Mouse (Mus musculus): ENCODE measurements around the gene Prtn3. TPM values are rescaled to one million over a fixed set of nuclear protein-coding genes. Genes with fewer than 3 reads are reported as not detected.

Prtn3 gene
- polyA plus RNA-seq, 1 experiment from 2014 or later, result 15.1 TPM

DNA sequence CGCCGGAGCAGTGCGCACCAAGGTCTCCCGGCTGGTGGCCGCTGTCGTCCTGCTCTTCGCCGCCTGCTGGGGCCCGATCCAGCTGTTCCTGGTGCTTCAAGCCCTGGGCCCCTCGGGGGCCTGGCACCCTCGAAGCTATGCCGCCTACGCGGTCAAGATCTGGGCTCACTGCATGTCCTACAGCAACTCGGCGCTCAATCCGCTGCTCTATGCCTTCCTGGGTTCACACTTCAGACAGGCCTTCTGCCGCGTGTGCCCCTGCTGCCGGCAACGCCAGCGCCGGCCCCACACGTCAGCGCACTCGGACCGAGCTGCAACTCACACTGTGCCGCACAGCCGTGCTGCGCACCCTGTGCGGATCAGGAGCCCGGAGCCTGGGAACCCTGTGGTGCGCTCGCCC, 47.3 kb downstream of the Prtn3 start:
- Histone ChIP-seq H3K36me3 (no peaks in the 10 kb centered on the region), H3K27me3 (peaks cover 72% of the 10 kb centered on the region), H3K4me2 (peak overlapping the region; percentile 55), H3K9ac (replicated peaks) (peak overlapping the region; percentile 31; the same call in 1 of the 2 replicates), H3K4me3 (replicated peaks) (peak overlapping the region; percentile 36), H3K27ac (no peak overlapping the region), H3K4me1 (replicated peaks) (peaks cover 54% of the 10 kb centered on the region), H3K9me3 (no peaks in the 10 kb centered on the region; the same call in 1 of the 2 replicates)
- ATAC-seq (ENCODE audit: insufficient number of reproducible peaks, insufficient read depth, low FRiP score, low TSS enrichment, low read depth), result no peak
- WGBS, result under 1% methylated on average over 34 of the region's 34 CpGs

DNA sequence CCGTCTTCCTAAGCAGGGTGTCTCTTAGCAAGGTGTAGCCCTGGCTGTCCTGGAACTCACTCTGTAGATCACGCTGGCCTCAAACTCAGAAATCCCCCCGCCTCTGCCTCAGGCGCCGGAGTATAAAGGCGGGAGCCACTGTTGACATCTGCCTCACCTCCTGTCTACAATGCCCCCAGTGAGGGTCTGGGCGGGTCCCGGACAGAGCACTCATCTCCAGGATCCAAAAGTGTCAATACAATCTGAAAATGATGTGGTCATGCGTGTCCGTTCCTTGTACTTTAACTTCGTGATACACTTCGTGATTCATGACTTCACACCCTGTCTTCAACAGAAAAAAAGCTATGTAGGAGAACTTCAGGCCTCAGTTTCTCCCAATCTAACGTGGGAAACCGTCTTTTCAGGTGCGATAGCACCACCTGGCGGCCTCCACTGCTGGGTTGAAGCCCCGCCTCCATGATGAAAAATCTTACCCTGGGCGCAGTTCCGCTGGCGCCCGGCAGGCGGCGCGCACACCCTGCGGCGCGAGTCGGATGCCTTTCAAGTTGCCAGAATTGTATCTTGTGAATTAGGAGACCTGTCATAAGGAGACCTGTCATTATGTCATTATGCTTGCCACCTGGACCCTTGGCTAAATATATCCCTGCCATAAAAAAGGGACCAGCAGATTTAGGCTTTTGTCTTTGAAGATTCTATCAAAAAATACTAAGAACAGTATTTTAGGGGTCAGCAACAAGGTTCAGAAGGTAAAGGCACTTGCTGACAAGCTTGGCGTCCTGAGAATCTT, 50.9 kb downstream of the Prtn3 start:
- 11% methylated on average over 29 of the region's 29 CpGs for WGBS
- H3K4me2 ChIP-seq, result peak overlapping the region; percentile 87; the same call in 1 of the 2 replicates
- H3K27ac ChIP-seq, result peak overlapping the region; percentile 97; the same call in 1 of the 2 replicates
- H3K9ac ChIP-seq (replicated peaks), result no peak overlapping the region
- peaks cover 48% of the 10 kb centered on the region for H3K4me1 ChIP-seq (replicated peaks)
- ATAC-seq (ENCODE audit: insufficient number of reproducible peaks, insufficient read depth, low FRiP score, low TSS enrichment, low read depth), result no peak
- no peaks in the 10 kb centered on the region for H3K36me3 ChIP-seq
- 0 out of 2 replicates have a peak overlapping the region, but pooled peaks have one; percentile 15 for H3K4me3 ChIP-seq (replicated peaks)
- H3K9me3 ChIP-seq, result no peaks in the 10 kb centered on the region; the same call in 1 of the 2 replicates
- H3K27me3 ChIP-seq, result peaks cover 41% of the 10 kb centered on the region

DNA sequence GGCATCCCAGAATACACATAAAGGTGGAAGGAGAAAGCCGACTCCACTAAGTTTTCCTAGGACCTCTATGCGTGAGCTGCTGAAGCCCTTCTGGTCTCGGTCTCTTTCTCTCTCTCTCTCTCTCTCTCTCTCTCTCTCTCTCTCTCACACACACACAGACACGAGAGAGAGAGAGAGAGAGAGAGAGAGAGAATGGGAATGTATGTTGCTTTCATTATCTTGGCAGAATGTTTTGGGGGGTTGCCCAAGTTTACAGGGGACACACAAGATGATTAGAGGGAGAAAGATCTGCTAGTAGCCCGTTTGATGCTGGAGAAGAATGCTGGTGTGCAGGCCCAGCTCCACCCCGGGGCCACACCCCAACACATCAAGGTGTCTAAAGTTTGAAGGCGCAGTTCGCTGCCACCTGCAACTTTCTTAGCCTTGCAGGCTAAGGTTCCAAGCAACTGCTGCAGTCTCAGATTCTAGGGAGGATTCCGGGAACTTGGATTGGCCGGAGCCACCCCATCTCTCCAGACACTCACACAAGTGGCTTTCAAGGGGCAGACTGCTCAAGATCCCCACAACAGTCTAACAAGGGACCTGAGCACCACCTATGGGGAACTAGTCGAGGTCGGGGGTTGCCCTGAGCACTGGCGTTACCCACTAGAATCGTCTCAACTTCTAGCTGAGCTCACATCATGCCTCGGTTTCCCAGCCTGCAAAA, 51.7 kb downstream of the Prtn3 start:
- H3K4me1 ChIP-seq (replicated peaks), result peaks cover 48% of the 10 kb centered on the region
- H3K27ac ChIP-seq, result peak overlapping the region; percentile 97; the same call in 1 of the 2 replicates
- peak overlapping the region; percentile 90 for H3K9ac ChIP-seq (replicated peaks)
- WGBS, result 8% methylated on average over 15 of the region's 15 CpGs
- peaks cover 34% of the 10 kb centered on the region for H3K27me3 ChIP-seq
- no peak for ATAC-seq (ENCODE audit: insufficient number of reproducible peaks, insufficient read depth, low FRiP score, low TSS enrichment, low read depth)
- H3K4me3 ChIP-seq (replicated peaks), result peak overlapping the region; percentile 97
- H3K36me3 ChIP-seq, result peaks cover 7% of the 10 kb centered on the region
- peak overlapping the region; percentile 87 for H3K4me2 ChIP-seq
- H3K9me3 ChIP-seq, result no peaks in the 10 kb centered on the region; the same call in 1 of the 2 replicates

DNA sequence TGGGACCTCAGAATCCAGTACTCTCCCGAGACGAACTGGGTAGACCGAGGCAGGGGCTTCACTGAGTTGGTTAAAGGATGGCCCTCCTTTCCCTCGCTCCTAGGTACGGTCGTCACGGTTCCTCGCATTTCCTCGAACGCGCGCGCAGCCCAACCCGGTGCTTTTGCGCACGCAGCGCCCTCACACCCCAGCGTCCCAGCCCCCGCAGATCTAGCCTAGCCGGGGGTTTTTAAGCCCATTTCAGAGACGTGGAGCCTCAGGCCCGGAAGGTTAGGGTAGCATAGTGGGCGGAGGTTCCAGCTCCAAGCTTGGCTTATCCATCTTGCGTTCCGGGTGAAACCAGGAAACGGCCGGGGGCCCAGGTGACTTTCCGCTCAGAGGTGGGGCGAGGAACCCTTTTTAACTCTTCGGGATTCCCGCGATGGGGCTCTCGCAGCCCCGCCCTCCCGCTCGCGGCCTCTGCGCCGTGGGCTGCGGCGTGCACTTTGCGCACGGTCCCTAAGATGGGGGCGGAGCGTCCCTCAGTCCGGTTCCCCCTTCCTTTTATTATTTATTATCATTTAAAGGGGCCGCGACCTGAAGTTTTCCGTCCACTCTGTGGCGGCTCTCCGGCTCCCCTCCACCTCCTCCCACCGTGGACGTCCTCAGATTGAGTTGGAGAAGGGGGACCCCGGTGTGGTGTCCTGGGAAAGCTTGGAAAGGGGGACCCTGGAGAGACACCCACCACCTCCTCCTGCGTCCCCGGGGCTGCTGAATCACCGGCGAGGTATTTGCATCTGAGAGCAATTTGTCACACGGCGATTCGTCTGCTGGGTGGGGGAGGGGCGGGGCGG, 52.4 kb downstream of the Prtn3 start, which contains the start of gene Arid3a:
Arid3a (plus strand) TSS at position 553 of the 833 bp plus-strand sequence.
- peaks cover 26% of the 10 kb centered on the region for H3K27me3 ChIP-seq
- peak; percentile 45 for ATAC-seq (ENCODE audit: insufficient number of reproducible peaks, insufficient read depth, low FRiP score, low TSS enrichment, low read depth)
- no peaks in the 10 kb centered on the region; the same call in 1 of the 2 replicates for H3K9me3 ChIP-seq
- H3K9ac ChIP-seq (replicated peaks), result peak within 1 kb of the TSS; percentile 90
- peak within 1 kb of the TSS; percentile 87 for H3K4me2 ChIP-seq
- peak within 1 kb of the TSS; percentile 97 for H3K27ac ChIP-seq
- peaks cover 15% of the 10 kb centered on the region for H3K36me3 ChIP-seq
- WGBS, result under 1% methylated on average over 62 of the region's 63 CpGs
- H3K4me1 ChIP-seq (replicated peaks), result peaks cover 46% of the 10 kb centered on the region
- H3K4me3 ChIP-seq (replicated peaks), result peak within 1 kb of the TSS; percentile 97

DNA sequence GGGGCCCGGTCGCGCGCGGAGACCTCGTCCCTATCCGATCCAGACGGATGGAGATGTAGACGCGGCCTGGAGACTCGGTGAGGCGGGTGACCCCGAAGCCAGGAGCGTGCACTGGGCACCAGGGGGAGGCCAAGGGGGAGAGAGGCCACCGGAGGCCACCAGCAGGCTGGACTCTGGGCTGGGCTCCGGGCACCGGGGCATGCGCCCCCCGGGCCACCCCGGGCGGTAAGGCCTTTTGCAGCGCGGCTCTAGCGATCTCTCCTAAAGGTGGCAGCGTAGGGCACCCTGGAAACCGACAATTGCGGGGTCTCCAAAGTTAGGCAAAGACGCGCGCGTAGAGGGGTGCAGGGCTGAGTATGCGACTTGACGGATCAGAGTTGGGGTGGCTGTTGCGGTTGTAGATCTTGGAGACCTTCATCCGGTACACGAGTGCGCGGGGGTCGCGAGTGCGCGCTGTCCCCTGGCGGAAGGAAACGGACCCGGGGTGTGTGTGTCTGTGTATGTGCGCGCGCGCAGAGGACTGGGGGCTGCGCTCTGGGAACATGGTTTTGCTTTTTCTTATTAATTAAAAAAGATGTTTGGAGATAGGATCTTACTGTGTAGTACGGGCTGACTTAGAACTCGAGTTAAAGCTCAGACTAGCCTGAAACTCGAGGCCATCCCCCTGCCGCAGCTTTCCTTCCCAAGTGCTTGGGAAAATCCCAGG, 53.2 kb downstream of the Prtn3 start:
- no peak; the same call in 1 of the 2 replicates for ATAC-seq (ENCODE audit: insufficient number of reproducible peaks, insufficient read depth, low FRiP score, low TSS enrichment, low read depth)
- Histone ChIP-seq H3K4me2 (peak overlapping the region; percentile 87), H3K9me3 (no peaks in the 10 kb centered on the region; the same call in 1 of the 2 replicates), H3K4me3 (replicated peaks) (peak overlapping the region; percentile 97), H3K9ac (replicated peaks) (peak overlapping the region; percentile 90), H3K4me1 (replicated peaks) (peaks cover 52% of the 10 kb centered on the region), H3K36me3 (peaks cover 23% of the 10 kb centered on the region), H3K27ac (peak overlapping the region; percentile 97), H3K27me3 (peaks cover 19% of the 10 kb centered on the region)
- WGBS, result under 1% methylated on average over 54 of the region's 54 CpGs

DNA sequence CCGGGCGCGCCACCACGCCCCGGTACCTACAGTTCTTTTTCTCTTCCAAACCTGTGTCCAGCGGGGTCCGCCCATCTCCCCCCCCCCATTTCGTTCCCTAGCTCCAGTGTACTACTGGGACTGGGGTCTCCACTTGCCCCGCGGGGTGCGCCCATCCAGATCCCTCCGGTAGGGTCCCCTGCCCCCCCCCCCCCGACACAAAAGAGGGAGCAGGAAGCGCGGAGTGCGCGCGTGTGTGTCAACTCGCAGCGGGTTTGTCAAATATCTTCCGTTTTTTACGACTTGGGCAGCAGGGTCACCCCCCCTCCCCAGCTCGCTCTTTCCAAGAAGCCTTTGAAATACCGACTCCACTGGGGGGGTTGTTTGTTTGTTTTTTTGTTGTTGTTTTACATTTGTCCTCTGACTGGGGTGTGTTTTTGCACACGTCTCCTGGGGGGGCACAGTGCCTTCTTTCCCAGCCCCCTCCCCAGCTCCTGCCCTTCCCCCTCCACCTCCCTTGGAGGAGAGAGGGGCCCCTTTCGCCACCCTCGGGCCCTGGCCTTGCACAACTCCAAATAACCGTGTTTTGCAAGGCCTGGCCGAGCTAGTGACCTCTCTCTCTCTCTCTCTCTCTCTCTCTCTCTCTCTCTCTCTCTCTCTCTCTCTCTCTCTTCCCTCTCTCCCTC, 53.9 kb downstream of the Prtn3 start:
- no peak for ATAC-seq (ENCODE audit: insufficient number of reproducible peaks, insufficient read depth, low FRiP score, low TSS enrichment, low read depth)
- Histone ChIP-seq H3K27me3 (peaks cover 12% of the 10 kb centered on the region), H3K27ac (peak overlapping the region; percentile 97), H3K4me3 (replicated peaks) (peak overlapping the region; percentile 97), H3K36me3 (peaks cover 29% of the 10 kb centered on the region), H3K9me3 (no peaks in the 10 kb centered on the region), H3K4me1 (replicated peaks) (peaks cover 59% of the 10 kb centered on the region), H3K9ac (replicated peaks) (peak overlapping the region; percentile 90), H3K4me2 (peak overlapping the region; percentile 87)
- WGBS, result under 1% methylated on average over 27 of the region's 29 CpGs

DNA sequence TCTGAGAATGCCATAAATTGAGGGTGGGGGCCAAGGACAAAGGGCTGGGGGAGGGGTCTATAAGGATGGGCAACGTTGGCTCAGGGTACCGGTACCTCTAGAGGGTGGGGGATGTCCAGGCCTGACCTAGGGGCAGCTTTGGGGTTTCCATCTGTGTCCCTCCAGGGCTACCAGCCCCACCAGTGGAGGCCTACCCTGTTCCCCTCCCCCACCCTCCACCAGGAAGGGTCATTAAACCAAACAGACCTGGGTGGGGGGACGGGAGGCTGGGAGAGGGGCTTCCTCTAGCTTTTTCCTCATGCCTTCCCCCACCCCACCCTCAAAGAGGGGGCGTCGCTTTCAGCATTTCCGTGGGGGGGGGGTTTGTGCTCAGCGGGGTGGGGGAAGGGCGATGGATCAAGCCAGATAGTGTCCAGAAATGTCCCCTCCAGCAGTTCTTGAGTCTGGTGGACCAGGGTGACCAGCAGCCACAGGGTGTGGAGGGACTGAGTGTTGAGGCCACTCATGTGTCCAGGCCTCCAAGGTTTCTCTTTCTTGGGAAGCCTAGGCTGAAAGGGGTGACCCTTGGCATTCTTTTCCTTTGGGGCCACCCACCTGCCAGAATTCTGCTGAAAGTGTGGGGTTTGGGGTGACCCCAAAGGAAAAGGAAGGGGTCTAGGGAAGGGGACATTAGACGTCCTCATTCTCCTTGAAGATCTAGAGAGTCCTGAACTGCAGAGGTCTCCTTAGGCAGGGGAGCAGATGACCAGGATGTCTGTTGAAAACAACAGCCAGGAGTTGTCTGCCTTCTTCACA, 54.8 kb downstream of the Prtn3 start:
- Histone ChIP-seq H3K4me1 (replicated peaks) (peaks cover 69% of the 10 kb centered on the region), H3K9ac (replicated peaks) (peak overlapping the region; percentile 90), H3K36me3 (peaks cover 39% of the 10 kb centered on the region), H3K27me3 (peaks cover 2% of the 10 kb centered on the region), H3K4me3 (replicated peaks) (peak overlapping the region; percentile 97), H3K27ac (peak overlapping the region; percentile 97), H3K9me3 (no peaks in the 10 kb centered on the region), H3K4me2 (peak overlapping the region; percentile 87)
- 9% methylated on average over 9 of the region's 9 CpGs for WGBS
- ATAC-seq (ENCODE audit: insufficient number of reproducible peaks, insufficient read depth, low FRiP score, low TSS enrichment, low read depth), result no peak

DNA sequence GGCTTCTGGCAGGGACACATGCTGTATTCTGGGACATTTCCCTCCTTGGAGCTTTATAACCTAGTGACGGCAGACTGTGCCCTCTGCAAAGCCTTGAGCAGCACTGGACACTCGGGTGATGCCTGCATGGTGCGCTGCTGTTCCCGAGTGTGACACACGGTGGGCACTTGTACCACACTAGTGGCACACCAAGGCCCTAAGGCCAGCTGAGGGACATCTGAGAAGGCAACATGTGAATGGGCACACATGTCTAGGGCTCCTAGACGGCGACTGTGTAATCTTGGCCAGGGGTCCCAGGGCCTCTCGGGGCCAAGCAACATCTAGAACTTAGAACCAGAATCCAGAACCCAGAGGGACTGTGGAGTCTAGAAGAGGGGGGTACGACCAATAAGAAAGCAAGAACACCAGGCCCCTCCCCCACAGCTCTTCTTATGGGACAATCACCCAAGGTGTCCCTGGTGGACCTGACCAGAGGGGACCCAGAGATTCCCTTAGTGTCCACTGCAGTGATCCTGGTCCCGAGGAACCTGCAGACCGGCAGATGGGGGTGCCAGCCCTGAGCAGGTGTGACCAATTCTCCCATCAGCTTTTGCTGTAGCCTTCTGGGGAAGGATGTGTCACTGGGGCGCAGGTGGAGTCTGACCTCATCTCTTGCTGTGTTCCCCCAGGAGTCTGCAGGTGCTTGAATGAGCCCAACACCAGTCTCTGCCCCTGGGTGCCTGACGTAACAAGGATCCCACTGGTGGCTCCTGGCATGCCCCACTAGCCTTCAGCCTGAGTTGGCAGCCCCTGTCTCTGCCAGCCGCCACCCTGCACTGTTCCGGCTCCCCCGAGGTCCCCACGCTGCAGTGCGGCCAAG, 55.9 kb downstream of the Prtn3 start:
- no peaks in the 10 kb centered on the region for H3K9me3 ChIP-seq
- H3K27ac ChIP-seq, result peak overlapping the region; percentile 97; the same call in 1 of the 2 replicates
- no peak overlapping the region; the same call in 1 of the 2 replicates for H3K9ac ChIP-seq (replicated peaks)
- H3K4me2 ChIP-seq, result peak overlapping the region; percentile 87
- WGBS, result 85% methylated on average over 18 of the region's 18 CpGs
- H3K36me3 ChIP-seq, result peaks cover 50% of the 10 kb centered on the region
- H3K4me1 ChIP-seq (replicated peaks), result peaks cover 79% of the 10 kb centered on the region
- H3K27me3 ChIP-seq, result no peaks in the 10 kb centered on the region
- 0 out of 2 replicates have a peak overlapping the region, but pooled peaks have one; percentile 97 for H3K4me3 ChIP-seq (replicated peaks)
- ATAC-seq (ENCODE audit: insufficient number of reproducible peaks, insufficient read depth, low FRiP score, low TSS enrichment, low read depth), result no peak

DNA sequence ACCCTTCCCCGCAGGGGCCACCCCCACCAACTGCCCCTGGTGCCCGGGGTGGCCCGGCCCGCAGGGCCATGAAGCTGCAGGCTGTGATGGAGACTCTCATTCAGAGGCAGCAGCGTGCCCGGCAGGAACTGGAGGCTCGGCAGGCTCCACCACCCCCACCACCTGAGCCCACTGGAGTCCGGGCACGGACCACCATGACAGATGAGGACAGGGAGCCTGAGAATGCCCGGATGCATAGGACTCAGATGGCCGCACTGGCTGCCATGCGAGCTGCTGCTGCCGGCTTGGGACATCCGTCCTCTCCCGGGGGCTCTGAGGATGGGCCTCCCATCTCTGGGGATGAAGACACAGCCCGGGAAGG, 56.5 kb downstream of the Prtn3 start:
- 87% methylated on average over 16 of the region's 16 CpGs for WGBS
- Histone ChIP-seq H3K36me3 (peaks cover 55% of the 10 kb centered on the region), H3K4me1 (replicated peaks) (peaks cover 80% of the 10 kb centered on the region), H3K4me3 (replicated peaks) (0 out of 2 replicates have a peak overlapping the region, but pooled peaks have one; percentile 2), H3K27ac (no peak overlapping the region), H3K9ac (replicated peaks) (no peak overlapping the region), H3K9me3 (no peaks in the 10 kb centered on the region), H3K27me3 (no peaks in the 10 kb centered on the region), H3K4me2 (0 out of 2 replicates have a peak overlapping the region, but pooled peaks have one; percentile 17)
- no peak for ATAC-seq (ENCODE audit: insufficient number of reproducible peaks, insufficient read depth, low FRiP score, low TSS enrichment, low read depth)

Measured in limb, embryonic 12.5 days (tissue).